Mouse (Mus musculus) c-Kit-positive CD71-positive TER-119-positive erythroid progenitor cells, embryonic 14.5 days (primary cell): Measurements from ENCODE around the gene Gpsm3.
A peak's percentile ranks its signal among the peaks of the same experiment; 100 is the strongest.

Source experiments
- DNase-seq: peaks from one replicate; pipeline ENCODE4 v3.0.0-alpha.2; 2013; ENCODE audit warnings: low spot score

Gene Gpsm3

DNA sequence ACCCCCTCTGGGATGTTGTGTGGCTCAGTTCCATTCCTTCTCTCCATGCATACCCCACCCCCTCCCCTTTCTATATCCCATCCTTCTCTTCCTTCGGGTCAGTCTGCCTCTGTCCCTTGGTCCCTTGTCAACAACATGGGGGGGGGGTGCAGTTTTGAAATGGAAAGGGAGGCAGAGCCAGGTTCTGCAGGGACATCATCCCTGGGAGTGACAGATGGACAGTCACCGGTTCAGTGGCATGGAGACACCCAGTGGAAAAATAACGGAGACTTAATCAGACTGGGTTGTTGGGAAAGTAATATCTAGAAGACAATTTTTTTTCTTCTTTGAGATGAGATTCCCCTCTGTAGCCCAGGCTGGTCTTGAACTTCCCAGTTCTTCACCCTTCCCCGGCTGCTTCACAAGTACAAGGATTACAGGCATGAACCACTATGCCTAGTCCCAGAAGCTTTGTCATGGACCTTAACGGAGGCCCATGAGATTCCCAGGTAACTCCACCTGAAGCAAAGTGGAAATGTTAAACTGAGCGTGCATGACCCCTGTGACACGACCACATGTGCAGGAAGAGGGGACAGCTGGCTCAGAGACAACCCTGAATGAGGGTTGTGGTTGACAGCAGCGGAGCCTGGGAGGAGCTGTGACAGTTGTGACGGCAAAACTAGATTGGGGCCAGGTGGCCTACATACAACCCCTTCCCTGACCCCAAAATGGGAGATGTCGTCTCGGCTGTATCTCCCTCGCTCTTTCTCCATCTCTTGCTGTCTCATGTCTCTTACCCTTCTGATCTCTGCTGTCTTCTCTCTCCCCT is 40.4 kb downstream of the Gpsm3 start:
- DNase-seq = no peak

DNA sequence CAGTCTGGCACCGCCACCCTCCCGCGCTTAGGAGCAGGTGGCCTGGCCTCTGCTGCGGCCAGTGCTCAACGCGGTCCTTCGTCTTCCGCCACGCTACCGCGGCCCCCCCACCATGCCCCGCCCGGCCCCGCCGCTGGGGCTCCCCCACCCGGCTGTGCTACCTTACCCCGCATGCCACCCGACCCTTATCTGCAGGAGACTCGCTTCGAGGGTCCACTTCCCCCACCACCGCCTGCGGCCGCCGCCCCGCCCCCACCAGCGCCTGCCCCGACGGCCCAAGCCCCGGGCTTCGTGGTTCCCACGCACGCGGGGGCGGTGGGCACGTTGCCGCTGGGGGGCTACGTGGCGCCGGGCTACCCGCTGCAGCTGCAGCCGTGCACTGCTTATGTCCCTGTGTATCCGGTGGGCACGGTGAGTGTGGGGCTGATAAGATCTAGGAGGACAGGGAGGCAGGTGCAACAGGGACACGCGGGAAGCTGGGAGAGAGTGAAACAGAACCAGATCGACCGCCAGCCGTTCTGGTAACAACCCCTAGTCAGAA is 41.2 kb downstream of the Gpsm3 start:
- no peak for DNase-seq

DNA sequence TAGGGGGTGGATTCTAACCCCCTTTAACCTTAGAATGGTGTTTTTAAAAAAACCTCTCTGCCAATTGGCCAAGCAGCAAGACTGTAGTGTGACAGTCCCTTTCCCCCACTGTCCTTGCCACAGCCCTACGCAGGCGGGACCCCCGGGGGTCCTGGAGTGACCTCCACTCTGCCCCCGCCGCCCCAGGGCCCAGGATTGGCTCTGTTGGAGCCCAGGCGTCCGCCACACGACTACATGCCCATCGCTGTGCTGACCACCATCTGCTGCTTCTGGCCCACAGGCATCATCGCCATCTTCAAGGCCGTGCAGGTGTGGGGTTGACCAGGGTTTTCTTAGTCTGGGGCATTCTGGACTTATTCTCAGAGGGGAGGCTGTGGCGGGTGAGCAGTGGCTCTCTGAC is 42.0 kb downstream of the Gpsm3 start:
- DNase-seq = no peak

DNA sequence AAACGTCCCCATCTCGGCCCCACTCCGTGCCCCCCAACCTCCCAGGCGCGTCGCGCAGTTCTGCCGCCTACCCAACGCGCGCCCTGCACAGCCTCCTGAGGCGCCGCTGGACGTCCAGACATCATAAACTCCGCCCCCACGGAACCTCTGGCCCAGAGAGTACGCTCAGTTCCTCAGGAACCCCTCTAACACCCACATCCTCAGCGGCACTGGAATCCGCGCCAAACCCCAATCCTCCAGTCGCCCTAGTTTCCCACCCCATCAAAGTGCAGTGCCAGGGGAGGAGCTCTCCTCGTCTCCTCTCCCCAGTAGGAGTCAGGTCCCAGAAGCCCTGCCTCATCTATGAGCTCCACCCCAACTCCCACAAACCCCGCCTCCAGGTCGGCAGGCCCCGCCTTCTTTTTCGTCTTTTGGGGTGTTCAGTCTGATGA is 42.7 kb downstream of the Gpsm3 start:
- DNase-seq = peak; percentile 61

DNA sequence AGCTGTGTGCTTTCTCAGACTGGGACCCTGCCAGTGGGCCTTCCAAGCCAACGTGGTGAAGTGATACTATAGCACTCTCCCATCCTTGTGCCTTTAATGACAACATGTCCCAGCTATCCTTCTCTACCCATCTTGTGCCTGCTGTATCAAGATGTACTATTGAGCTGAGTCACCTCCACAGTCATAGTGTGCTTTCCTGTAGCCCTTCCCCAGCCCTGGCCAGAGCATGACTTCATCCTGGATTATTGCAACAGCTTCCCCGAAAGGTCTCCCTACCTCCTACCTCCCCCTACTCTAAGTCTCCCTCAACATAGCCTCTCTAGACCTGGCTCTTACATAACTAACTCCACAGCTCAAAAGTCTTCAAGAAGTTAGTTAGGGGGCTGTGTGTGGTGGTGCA is 46.1 kb downstream of the Gpsm3 start:
- no peak for DNase-seq

DNA sequence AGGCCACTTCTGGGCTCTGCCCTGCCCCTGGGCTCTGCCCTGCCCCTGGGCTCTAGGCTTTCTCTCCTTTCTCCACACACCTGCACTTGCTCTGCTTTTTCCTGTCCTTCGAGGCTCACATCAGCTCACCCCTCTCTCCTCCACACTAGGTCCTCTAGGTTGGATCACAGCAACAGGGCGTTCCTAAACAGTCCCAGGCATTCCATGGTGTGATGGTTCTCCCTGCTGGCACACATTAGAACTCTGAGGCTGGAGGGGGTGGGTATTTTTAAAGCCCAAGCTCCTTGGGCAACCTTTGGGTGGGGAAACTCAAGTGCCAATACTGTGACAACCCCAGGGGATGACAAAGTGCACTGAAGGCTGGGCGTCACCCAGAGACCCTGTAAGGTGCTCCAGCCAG is 47.9 kb downstream of the Gpsm3 start:
- DNase-seq = no peak

DNA sequence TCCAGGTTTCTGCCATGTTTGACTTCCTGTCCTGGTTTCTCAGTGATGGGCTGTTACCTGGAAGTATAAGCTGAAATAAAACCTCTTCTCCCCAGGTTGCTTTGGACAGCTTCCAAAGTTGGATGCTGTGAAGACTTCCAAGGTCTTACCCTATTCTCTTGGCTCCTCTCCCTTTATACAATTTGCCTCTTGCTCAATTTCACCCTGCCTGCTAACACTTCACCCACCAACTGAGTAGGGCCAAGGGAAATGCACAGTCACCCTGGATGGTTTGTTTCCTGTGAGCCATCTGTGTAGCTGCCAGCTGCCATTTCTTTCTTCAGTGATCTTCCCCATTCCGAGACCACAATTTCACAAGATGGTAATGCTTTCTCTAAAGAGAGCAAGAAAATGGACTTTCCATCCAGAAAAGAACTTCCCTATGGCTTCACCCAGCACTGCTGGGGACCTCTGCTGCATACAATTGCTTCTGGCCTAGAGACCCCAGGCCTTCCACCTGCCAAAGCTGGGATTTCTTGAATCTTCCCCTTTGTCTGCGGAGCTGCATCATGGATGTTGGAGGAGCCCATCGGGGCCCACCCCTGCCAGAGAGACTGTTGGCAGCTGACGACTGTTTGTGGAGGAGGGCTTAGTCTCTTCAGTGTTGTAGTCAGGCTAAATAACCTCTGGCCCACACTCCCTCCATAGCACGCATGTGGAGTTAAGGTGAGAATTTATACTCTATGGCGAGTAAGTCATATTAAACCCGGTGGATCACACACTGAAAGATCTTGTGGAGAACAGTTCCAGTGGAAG is 50.1 kb downstream of the Gpsm3 start:
- DNase-seq = no peak

DNA sequence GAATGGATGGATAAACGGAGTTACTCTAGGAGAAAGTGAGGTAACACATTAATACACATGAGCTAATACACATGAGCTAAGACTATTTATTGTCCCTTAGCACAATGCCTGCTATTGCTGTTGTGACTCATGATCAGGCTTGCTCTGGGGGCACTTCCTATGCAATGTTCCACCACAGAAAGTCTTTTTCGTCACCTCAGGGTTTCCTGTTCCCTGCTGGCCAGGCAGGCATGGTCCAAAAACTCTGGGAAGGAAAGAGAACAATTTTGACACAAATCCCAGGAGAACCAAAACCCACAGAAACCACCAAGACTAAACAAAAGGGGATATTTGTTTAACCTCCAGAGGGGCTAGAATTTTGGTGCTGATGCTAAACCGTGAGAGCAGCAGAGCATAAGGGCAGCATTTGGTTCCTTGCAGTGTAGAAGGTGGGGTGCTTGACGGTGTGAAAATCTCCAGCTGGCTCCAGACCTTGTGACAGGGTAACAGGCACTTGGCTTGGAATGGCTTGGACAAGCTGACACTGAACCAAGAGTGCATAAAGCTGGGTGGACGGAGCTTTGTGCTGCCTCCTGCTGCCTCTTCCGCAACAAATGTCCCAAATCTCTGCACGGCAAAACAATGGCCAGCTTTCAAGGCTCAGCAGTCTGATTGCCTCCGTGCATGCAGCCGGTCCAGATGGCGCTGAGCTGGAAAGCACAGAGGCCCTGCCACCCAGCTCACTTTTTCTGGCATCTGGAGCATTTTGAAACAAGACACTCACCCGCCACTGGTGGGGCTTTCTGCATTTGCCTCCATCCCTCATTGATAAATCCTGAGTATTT is 51.4 kb downstream of the Gpsm3 start:
- DNase-seq = no peak
